Mouse (Mus musculus): Measurements from ENCODE around the gene Gm36028.

- TF ChIP-seq CTCF (IDR thresholded peaks at IDR 0.05; ENCODE audit: extremely low read depth, insufficient read depth, insufficient read length, insufficient replicate concordance) (no peak), POLR2A (IDR thresholded peaks at IDR 0.05; ENCODE audit: low read depth, low read length) (no peak)
Observed at GRCm38 (mm10) chr16:37826286-37826685, 34.7 kb downstream of the Gm36028 start.
